Mouse (Mus musculus) frontal cortex, adult (tissue): ENCODE measurements at regions not wholly inside any gene's neighbourhood (a gene's known extent, or its start where the extent isn't known, plus 50 kb on each side); places are given as distances from the start of the nearest gene placed in this dataset.

Experiments
- ATAC-seq: cut with Nextera tagmentation; 2 replicates; pipeline ENCODE4 v1.9.2; 2017; ENCODE audit warnings: mild to moderate bottlenecking, moderate library complexity, mixed read lengths; ENCODE audit not compliant: low TSS enrichment

GRCm38 (mm10) chr6:103405961-103406360 is 104.4 kb upstream of the Chl1 start:
- no peak for ATAC-seq

- no peak for ATAC-seq
Observed at GRCm38 (mm10) chr6:103414888-103415287, 95.5 kb upstream of the Chl1 start.

- ATAC-seq, result no peak
Observed at GRCm38 (mm10) chr6:103421013-103421933, 89.1 kb upstream of the Chl1 start.

GRCm38 (mm10) chr6:103430933-103431594 is 79.3 kb upstream of the Chl1 start:
- ATAC-seq, result peak; percentile 73

GRCm38 (mm10) chr6:103431595-103431957 is 78.8 kb upstream of the Chl1 start:
- ATAC-seq, result no peak
